Mouse (Mus musculus): ENCODE data around the gene H2-M10.5.
"Not testable (repeated sequence)": the region's sequence is repeated elsewhere in the genome, so short reads cannot be mapped to it uniquely, and the experiment has no call there.

Gene H2-M10.5

GRCm38 (mm10) chr17:36772610-36773009 lies at the start of gene H2-M10.5:
Gene H2-M10.5, plus strand, starts transcription at chr17:36772910.
- not testable (repeated sequence) for DNase-seq (ENCODE audit: extremely low spot score)

- DNase-seq (ENCODE audit: extremely low spot score), result peak; percentile 19
These were observed 46.7 kb upstream of the H2-M10.5 start for GRCm38 (mm10) chr17:36726046-36726445.

DNA sequence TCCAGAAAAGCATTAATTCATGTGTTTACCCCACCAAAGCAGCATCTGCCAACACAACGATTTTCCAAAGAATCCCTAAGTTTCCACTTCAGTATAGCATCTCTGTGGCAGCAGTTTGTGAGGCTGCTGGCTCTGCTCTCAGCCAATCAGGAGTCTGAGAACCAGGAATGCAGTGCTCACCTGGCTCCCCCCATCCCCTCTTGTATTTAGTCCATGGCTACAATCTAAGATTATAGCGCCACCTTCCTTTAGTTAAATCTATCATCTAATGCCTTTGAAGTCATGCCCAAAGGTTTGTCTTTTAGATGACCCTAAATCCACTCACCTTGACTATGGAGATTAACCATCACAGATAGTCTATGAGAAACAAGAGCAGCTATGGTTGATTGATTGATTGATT lies 8.9 kb upstream of the H2-M10.5 start:
- no peak for DNase-seq (ENCODE audit: extremely low spot score)

DNA sequence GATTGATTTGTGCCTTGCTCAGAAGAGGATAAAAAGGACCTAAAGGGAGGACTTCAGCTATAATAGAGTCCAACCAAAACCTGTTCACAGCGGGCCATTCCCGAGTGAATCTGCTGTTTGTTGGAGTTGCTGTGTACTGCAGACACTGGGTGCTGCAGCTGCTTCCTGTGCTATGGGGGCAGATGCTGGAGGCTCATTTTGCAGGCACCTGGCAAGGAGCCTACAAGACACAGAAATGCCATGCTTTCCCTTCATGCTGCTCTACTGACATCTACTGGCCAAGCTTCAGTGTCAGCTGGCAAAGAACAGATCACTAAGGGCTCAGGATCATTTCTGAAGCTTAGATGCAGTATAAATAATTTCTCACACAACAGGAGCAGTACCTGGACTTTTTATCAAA lies 8.5 kb upstream of the H2-M10.5 start:
- peak; percentile 4 for DNase-seq (ENCODE audit: extremely low spot score)

DNA sequence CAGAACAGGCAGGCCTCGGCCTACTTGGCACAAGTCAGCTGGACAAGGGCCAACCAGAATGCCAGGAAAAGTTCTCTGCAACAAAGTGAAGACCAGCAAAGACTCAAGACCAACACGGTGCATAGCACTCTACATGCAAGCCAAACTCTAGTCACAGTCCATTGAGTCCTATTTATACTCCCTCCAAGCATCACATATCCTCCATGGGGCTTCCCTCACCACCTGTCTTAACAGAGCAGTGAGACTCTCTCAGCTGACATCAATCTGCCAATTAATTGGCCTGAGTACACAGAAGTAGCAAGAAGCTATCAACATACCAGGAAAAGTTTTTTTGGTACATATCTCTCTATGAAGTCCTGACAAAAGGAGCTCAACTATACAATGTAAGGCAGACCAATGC lies 7.3 kb upstream of the H2-M10.5 start:
- not testable (repeated sequence) for DNase-seq (ENCODE audit: extremely low spot score)

GRCm38 (mm10) chr17:36781533-36781932 lies 8.8 kb downstream of the H2-M10.5 start:
- DNase-seq (ENCODE audit: extremely low spot score), result no peak

- DNase-seq (ENCODE audit: extremely low spot score), result peak; percentile 32
These were observed 13.8 kb downstream of the H2-M10.5 start for GRCm38 (mm10) chr17:36786483-36786886.

DNA sequence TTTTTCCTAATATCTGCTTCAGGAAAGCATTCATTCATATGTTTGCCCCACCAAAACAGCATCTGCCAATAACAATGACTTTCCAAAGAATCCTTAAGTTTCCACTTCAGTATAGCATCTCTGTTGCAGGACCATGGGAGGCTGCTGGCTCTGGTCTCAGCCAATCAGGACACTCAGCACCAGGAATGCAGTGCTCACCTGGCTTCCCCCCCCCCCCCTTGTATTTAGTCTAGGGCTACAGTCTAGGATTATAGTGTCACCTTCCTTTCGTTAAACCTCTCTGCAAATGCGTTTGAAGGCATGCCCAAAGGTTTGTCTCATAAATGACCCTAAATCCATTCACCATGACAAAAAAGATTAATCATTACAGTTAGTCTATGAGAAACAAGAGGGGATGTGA lies 15.6 kb downstream of the H2-M10.5 start:
- DNase-seq (ENCODE audit: extremely low spot score), result no peak

DNA sequence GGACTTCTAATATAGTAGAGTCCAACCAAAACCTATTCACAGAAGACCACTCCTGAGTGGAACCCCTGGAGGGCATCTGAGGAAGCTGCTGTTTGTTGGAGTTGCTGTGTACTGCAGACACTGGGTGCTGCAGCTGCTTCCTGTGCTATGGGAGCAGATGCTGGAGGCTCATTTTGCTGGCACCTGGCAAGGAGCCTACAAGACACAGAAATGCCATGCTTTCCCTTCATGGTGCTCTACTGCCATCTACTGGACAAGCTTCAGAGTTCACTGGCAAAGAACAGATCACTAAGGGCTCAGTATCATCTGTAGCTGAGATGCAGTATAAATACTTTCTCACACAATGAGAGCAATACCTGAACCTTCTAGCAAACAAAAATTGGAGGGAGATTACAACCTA lies 16.1 kb downstream of the H2-M10.5 start:
- DNase-seq (ENCODE audit: extremely low spot score), result peak; percentile 58

DNA sequence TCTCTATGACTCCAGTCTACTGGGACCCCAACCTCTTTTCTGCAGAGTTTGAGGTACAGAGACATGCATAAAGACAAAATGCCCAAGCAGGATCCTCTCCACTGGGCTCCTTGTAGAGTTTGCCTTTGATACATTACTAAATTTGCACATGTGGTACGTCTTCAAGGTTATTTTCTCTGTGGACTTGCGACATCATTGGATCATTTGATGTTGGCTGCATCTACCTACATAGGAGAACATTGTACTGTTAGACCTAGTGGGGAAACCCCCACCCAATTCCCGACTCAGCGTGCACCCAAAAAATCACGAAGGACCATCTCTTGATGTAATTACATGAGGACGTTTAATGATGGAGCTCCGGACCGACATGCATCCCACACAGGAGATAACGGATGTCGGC lies 26.8 kb downstream of the H2-M10.5 start:
- no peak for DNase-seq (ENCODE audit: extremely low spot score)

- DNase-seq (ENCODE audit: extremely low spot score), result not testable (repeated sequence)
These were observed 27.3 kb downstream of the H2-M10.5 start for GRCm38 (mm10) chr17:36799921-36800462.

DNA sequence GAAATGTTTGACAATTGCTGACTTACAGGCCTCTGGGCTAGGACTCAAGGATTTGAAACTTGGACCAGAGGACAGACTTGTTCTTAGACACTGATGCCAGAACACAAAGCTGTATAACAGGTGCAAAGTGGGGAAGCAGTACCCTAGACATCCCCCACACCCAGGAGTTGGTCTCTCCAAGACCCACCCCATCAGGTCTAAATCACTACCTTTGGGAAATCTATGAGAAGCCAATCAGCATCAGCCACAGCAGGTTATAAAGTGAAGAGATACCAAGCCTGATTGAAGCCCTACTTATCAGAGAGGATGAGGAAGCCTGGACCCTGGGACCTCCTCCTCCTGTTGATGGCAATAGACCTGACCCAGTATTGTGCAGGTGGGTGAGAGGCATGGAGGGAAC lies 39.2 kb downstream of the H2-M10.5 start, which contains the start of gene H2-M10.6:
H2-M10.6 (plus strand) TSS at position 301 of the 400 bp plus-strand sequence.
- no peak for DNase-seq (ENCODE audit: extremely low spot score)

DNA sequence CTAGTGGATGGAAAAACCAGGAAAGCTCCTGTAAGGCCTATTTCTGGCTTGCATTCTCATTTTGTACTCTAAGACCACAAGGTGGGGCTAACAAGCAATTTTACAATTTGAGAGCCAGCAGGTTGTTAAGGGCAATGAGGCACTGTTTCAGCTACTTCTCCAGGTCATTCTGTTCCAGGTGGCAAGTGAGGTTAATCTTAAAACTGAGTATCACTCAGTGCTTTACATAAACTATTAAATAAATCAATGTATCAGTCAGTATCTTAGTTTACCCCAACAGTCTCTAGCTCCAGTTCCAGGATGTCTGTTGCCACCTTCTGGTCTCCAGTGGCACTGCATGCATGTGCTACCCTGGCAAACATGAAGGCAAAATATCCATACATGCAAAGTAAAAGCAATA lies 51.3 kb downstream of the H2-M10.5 start:
- peak; percentile 52 for DNase-seq (ENCODE audit: extremely low spot score)

DNA sequence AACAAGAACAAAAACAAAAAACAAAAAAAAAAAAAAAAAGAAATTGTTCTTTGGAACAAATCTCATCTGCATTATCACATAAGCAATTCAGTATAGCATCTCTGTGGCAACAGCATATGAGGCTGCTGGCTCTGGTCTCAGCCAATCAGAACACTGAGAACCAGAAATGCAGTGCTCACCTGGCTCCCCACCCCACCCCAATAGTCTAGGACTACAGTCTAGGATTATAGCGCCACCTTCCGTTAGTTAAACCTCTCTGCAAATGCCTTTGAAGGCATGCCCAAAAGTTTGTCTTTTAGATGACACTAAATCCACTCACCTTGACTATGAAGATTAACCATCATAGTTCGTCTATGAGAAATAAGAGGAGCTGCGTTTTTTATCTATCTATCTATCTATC lies 52.8 kb downstream of the H2-M10.5 start:
- DNase-seq (ENCODE audit: extremely low spot score), result no peak
